ENCODE assay signal across 9 mouse cellular contexts in genomic region chr1:55755742-55756141, GRCm38 (mm10).
A peak's percentile ranks its signal among the peaks of the same experiment; 100 is the strongest.
DNase-seq lines count a peak whose midpoint lies in the region; ATAC-seq and TF ChIP-seq lines count a peak whose summit lies in the region.
"Had no signal": no experiment of that assay in that cellular context is flagged by ENCODE, and none has a peak within 500 bp of the region (broad histone marks: within the 10 kb centered on the region; RNA-seq: fewer than 3 reads in every experiment).

No protein-coding gene starts in this region.

- WGBS in limb, embryonic 11.5 days = 60% methylated on average over 10 of the region's 10 CpGs
- 59% methylated on average over 10 of the region's 10 CpGs for WGBS in limb, embryonic 10.5 days
- WGBS in forebrain, postnatal 0 days = 56% methylated on average over 10 of the region's 10 CpGs
- WGBS in lung, adult 2 months = 75% methylated on average over 10 of the region's 10 CpGs

- no peak for TF ChIP-seq POLR2A in lung, adult 2 months (IDR thresholded peaks at IDR 0.05; ENCODE audit: borderline replicate concordance, extremely low read depth, low read depth, low read length)

- no peak for ATAC-seq in limb, embryonic 11.5 days (ENCODE audit: insufficient number of reproducible peaks, low FRiP score, low TSS enrichment, low read depth)
- no peak; the same call in 1 of the 2 replicates for ATAC-seq in forebrain, postnatal 0 days

- H3K4me1 ChIP-seq in limb, embryonic 11.5 days (ENCODE audit: control insufficient read depth, insufficient read depth, low read length) = no peaks in the 10 kb centered on the region
- no peaks in the 10 kb centered on the region for H3K4me1 ChIP-seq in limb, embryonic 10.5 days
- H3K4me1 ChIP-seq in forebrain, postnatal 0 days (ENCODE audit: insufficient read depth) = no peaks in the 10 kb centered on the region
- no peaks in the 10 kb centered on the region for H3K4me1 ChIP-seq in lung, adult 2 months (ENCODE audit: control insufficient read depth, insufficient read depth, low read length)
- H3K4me1 ChIP-seq: heart, embryonic 15.5 days; neural tube, embryonic 12.5 days had no signal

- TF ChIP-seq CTCF in forebrain, postnatal 0 days (IDR thresholded peaks at IDR 0.05; ENCODE audit: low read depth) = peak; percentile 71
- peak; percentile 86 for TF ChIP-seq CTCF in lung, adult 2 months (IDR thresholded peaks at IDR 0.05; ENCODE audit: insufficient read depth, low read length)

- H3K9ac ChIP-seq in limb, embryonic 11.5 days (ENCODE audit: low read length) = no peak overlapping the region
- no peak overlapping the region for H3K9ac ChIP-seq in forebrain, postnatal 0 days
- H3K9ac ChIP-seq: heart, embryonic 15.5 days; neural tube, embryonic 12.5 days had no signal

- peak; percentile 53 for DNase-seq in limb, embryonic 11.5 days (ENCODE audit: low spot score)
- no peak for DNase-seq in limb, embryonic 10.5 days (ENCODE audit: low spot score)
- peak; percentile 2 for DNase-seq in MEL-GATA-1-ER (ENCODE audit: extremely low read depth, low read depth)
- peak; percentile 60 for DNase-seq in brain, adult 2 months (ENCODE audit: low read depth, low spot score)
- DNase-seq in forebrain, postnatal 0 days = peak; percentile 49
- DNase-seq in lung, adult 2 months = peak; percentile 45
- DNase-seq in spleen, postnatal 14 days (ENCODE audit: low spot score in 2 of 2) = peak; percentile 15 to 42

- H3K36me3 ChIP-seq in limb, embryonic 11.5 days (ENCODE audit: control insufficient read depth, insufficient read depth, low read length) = no peaks in the 10 kb centered on the region
- no peaks in the 10 kb centered on the region for H3K36me3 ChIP-seq in limb, embryonic 10.5 days
- no peaks in the 10 kb centered on the region for H3K36me3 ChIP-seq in forebrain, postnatal 0 days (ENCODE audit: insufficient read depth)
- H3K36me3 ChIP-seq: heart, embryonic 15.5 days; neural tube, embryonic 12.5 days had no signal

- no peak overlapping the region for H3K4me3 ChIP-seq in limb, embryonic 11.5 days (ENCODE audit: low read depth, low read length)
- H3K4me3 ChIP-seq in limb, embryonic 10.5 days = no peak overlapping the region
- H3K4me3 ChIP-seq in forebrain, postnatal 0 days (ENCODE audit: low read depth, low read length) = no peak overlapping the region
- no peak overlapping the region for H3K4me3 ChIP-seq in lung, adult 2 months (replicated peaks; ENCODE audit: extremely low read depth, low read depth, low read length)
- H3K4me3 ChIP-seq: heart, embryonic 15.5 days; neural tube, embryonic 12.5 days had no signal

- H3K27me3 ChIP-seq in limb, embryonic 11.5 days (ENCODE audit: control insufficient read depth, insufficient read depth, low read length) = no peaks in the 10 kb centered on the region
- H3K27me3 ChIP-seq in limb, embryonic 10.5 days (ENCODE audit: low read depth, poor library complexity, severe bottlenecking) = no peaks in the 10 kb centered on the region
- H3K27me3 ChIP-seq in forebrain, postnatal 0 days (ENCODE audit: insufficient read depth, low read length) = no peaks in the 10 kb centered on the region
- H3K27me3 ChIP-seq: heart, embryonic 15.5 days; neural tube, embryonic 12.5 days had no signal

- no peaks in the 10 kb centered on the region for H3K9me3 ChIP-seq in limb, embryonic 11.5 days (ENCODE audit: control insufficient read depth, low read length)
- H3K9me3 ChIP-seq in limb, embryonic 10.5 days (replicated peaks) = no peaks in the 10 kb centered on the region
- no peaks in the 10 kb centered on the region for H3K9me3 ChIP-seq in forebrain, postnatal 0 days (ENCODE audit: low read length)
- H3K9me3 ChIP-seq: heart, embryonic 15.5 days; neural tube, embryonic 12.5 days had no signal

- H3K27ac ChIP-seq in limb, embryonic 11.5 days (replicated peaks; ENCODE audit: low read depth, low read length) = no peak overlapping the region
- H3K27ac ChIP-seq in limb, embryonic 10.5 days = no peak overlapping the region
- H3K27ac ChIP-seq in forebrain, postnatal 0 days (ENCODE audit: low read depth, low read length) = no peak overlapping the region
- H3K27ac ChIP-seq: heart, embryonic 15.5 days; neural tube, embryonic 12.5 days had no signal

- no peak overlapping the region for H3K4me2 ChIP-seq in limb, embryonic 11.5 days (ENCODE audit: low read depth, severe bottlenecking)
- H3K4me2 ChIP-seq in forebrain, postnatal 0 days (ENCODE audit: low read depth) = no peak overlapping the region
- H3K4me2 ChIP-seq: heart, embryonic 15.5 days; neural tube, embryonic 12.5 days had no signal
